Mouse (Mus musculus): Measurements from ENCODE around the gene Anapc5. TPM values are rescaled to one million over a fixed set of nuclear protein-coding genes. Genes with fewer than 3 reads are reported as not detected.

The Anapc5 gene
- polyA plus RNA-seq, 2 experiments: 156 to 219 TPM

DNA sequence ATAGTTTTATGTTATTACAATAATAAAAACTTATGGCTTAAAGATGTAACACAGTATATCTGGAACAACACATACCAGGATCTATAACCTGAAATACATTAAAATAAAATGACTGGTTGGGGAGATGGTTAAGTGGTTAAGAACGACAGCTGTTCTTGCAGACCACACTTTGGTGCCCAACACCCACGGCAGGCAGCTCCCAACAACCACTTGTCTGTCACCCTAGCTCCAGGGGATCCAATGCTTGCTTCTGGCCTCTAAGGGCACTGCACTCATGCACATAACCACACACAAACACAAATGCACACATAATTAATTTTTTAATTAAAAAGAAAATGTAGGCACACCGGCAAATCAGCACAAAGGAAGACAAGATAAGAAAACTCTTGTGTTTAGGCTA is 8.4 kb downstream of the Anapc5 start:
- DNase-seq (ENCODE audit: low read depth in 3 of 3, low spot score in 3 of 3): no peak
- H3K4me2 ChIP-seq (ENCODE audit: low read depth): no peak overlapping the region
- H3K9me3 ChIP-seq (ENCODE audit: control insufficient read depth, low read length): no peaks in the 10 kb centered on the region
- H3K36me3 ChIP-seq (replicated peaks; ENCODE audit: control insufficient read depth, insufficient read depth, low read depth): peaks cover 80% of the 10 kb centered on the region
- no peak overlapping the region for H3K27ac ChIP-seq
- no peaks in the 10 kb centered on the region for H3K4me1 ChIP-seq (replicated peaks; ENCODE audit: control insufficient read depth in 2 of 2, insufficient read depth in 2 of 2, low read length in 1 of 2)
- no peak overlapping the region for H3K9ac ChIP-seq (replicated peaks)
- 58% methylated on average over 3 of the region's 3 CpGs for WGBS (ENCODE audit: insufficient replicate concordance)
- no peaks in the 10 kb centered on the region for H3K27me3 ChIP-seq (ENCODE audit: control insufficient read depth, insufficient read depth, low read length)
- H3K4me3 ChIP-seq (ENCODE audit: insufficient read depth in 1 of 2, low read depth in 2 of 2, low read length in 2 of 2): no peak overlapping the region
- ATAC-seq (ENCODE audit: insufficient read depth): no peak
- TF ChIP-seq CTCF (IDR thresholded peaks at IDR 0.05; ENCODE audit: low read depth): no peak
- TF ChIP-seq EP300 (IDR thresholded peaks at IDR 0.05; ENCODE audit: low read depth): no peak

DNA sequence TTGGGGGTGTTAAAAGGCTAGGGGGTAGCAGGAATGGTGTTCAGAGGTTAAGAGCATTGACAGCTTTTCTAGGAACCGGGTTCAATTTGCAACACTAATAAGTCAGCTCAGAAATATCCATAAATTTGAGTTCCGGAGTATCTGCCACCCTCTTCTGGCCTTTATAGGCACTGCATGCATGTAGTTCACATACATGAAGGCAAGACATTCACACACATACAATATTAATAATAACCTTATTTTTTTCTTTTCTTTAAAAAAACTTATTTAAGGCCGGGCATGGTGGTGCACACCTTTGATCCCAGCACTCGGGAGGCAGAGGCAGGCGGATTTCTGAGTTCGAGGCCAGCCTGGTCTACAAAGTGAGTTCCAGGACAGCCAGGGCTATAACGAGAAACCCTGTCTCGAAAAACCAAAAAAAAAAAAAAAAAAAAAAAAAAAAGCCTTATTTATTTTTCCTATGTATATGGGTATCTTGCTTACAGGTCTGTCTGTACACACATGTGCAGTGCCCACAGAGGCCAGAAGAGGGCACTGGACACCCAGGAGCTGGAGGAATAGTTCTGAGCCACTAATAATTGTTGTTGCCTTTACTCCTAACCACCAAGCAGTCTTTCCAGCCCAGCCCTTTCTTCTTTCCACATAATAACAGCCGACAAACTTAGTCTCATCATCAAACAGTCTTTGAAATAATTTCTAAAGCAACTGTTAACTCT is 9.6 kb downstream of the Anapc5 start:
- Histone ChIP-seq H3K4me2 (ENCODE audit: low read depth) (no peak overlapping the region), H3K9me3 (ENCODE audit: control insufficient read depth, low read length) (no peaks in the 10 kb centered on the region), H3K9ac (replicated peaks) (no peak overlapping the region), H3K4me1 (replicated peaks; ENCODE audit: control insufficient read depth in 2 of 2, insufficient read depth in 2 of 2, low read length in 1 of 2) (no peaks in the 10 kb centered on the region), H3K27me3 (ENCODE audit: control insufficient read depth, insufficient read depth, low read length) (no peaks in the 10 kb centered on the region), H3K27ac (no peak overlapping the region), H3K36me3 (replicated peaks; ENCODE audit: control insufficient read depth, insufficient read depth, low read depth) (peaks cover 81% of the 10 kb centered on the region), H3K4me3 (ENCODE audit: insufficient read depth in 1 of 2, low read depth in 2 of 2, low read length in 2 of 2) (no peak overlapping the region)
- TF ChIP-seq EP300 (IDR thresholded peaks at IDR 0.05; ENCODE audit: low read depth) (no peak), CTCF (IDR thresholded peaks at IDR 0.05; ENCODE audit: low read depth) (peak; percentile 85)
- ATAC-seq (ENCODE audit: insufficient read depth): 0 out of 2 replicates have a peak, but pooled peaks have one; percentile 45
- 83% methylated on average over 9 of the region's 9 CpGs for WGBS (ENCODE audit: insufficient replicate concordance)
- DNase-seq (ENCODE audit: low read depth in 3 of 3, low spot score in 3 of 3): peak; percentile 58 to 60 (median 60)

DNA sequence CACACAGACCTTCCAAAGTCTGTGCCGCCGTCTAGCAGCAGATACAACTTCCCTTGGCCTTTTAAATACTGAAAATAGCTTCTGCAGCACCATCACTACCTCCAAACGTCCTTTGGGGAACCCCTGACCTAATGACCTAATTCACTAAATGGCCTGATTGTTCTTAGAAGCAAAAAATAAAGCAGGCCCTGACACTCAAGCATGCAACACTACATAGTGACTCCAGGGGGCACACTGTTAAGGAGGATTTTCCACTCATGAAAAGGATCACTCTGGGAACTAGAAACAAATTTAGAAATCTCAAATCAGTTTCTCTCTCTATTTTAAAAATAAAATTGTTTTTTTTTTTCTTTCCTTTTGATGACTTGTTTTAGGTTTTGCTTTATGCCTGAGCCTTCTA is 15.6 kb downstream of the Anapc5 start:
- Histone ChIP-seq H3K27ac (no peak overlapping the region), H3K4me2 (ENCODE audit: low read depth) (no peak overlapping the region), H3K9me3 (ENCODE audit: control insufficient read depth, low read length) (no peaks in the 10 kb centered on the region), H3K9ac (replicated peaks) (no peak overlapping the region), H3K36me3 (replicated peaks; ENCODE audit: control insufficient read depth, insufficient read depth, low read depth) (peaks cover 82% of the 10 kb centered on the region), H3K4me1 (replicated peaks; ENCODE audit: control insufficient read depth in 2 of 2, insufficient read depth in 2 of 2, low read length in 1 of 2) (peaks cover 0 to 9% of the 10 kb centered on the region in 2 experiments; a peak in 1 of 4 replicates), H3K4me3 (ENCODE audit: insufficient read depth in 1 of 2, low read depth in 2 of 2, low read length in 2 of 2) (no peak overlapping the region), H3K27me3 (ENCODE audit: control insufficient read depth, insufficient read depth, low read length) (no peaks in the 10 kb centered on the region)
- no peak for ATAC-seq (ENCODE audit: insufficient read depth)
- DNase-seq (ENCODE audit: low read depth in 3 of 3, low spot score in 3 of 3): no peak
- TF ChIP-seq EP300 (IDR thresholded peaks at IDR 0.05; ENCODE audit: low read depth) (no peak), CTCF (IDR thresholded peaks at IDR 0.05; ENCODE audit: low read depth) (peak; percentile 41; the same call in 1 of the 2 replicates)
- WGBS (ENCODE audit: insufficient replicate concordance): 68% methylated on average over 3 of the region's 3 CpGs

DNA sequence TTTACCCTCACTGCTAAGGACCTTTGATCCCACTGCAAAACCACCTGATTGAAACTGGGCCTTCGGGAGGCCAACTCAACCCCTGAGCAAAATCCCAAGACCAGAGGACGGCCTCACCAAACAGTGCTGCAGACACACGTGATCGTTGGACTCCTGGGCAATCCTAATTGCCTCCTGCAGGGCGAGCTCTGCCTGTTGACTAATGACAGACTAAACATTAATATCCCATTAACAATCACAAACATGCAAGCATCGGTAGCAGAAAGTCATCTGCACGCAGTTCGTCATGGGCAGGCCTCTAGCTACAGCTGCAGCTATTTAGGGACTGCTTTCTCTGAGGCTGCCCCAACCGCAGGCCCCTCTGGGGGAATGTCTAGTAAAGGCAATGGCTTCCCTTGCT is 18.4 kb downstream of the Anapc5 start:
- TF ChIP-seq EP300 (IDR thresholded peaks at IDR 0.05; ENCODE audit: low read depth) (no peak), CTCF (IDR thresholded peaks at IDR 0.05; ENCODE audit: low read depth) (no peak)
- Histone ChIP-seq H3K4me2 (ENCODE audit: low read depth) (no peak overlapping the region), H3K4me1 (replicated peaks; ENCODE audit: control insufficient read depth in 2 of 2, insufficient read depth in 2 of 2, low read length in 1 of 2) (peaks cover 0 to 20% of the 10 kb centered on the region in 2 experiments; a peak in 2 of 4 replicates), H3K9me3 (ENCODE audit: control insufficient read depth, low read length) (no peaks in the 10 kb centered on the region), H3K36me3 (replicated peaks; ENCODE audit: control insufficient read depth, insufficient read depth, low read depth) (peaks cover 91% of the 10 kb centered on the region), H3K9ac (replicated peaks) (no peak overlapping the region), H3K4me3 (ENCODE audit: insufficient read depth in 1 of 2, low read depth in 2 of 2, low read length in 2 of 2) (no peak overlapping the region), H3K27me3 (ENCODE audit: control insufficient read depth, insufficient read depth, low read length) (no peaks in the 10 kb centered on the region), H3K27ac (no peak overlapping the region)
- 83% methylated on average over 9 of the region's 9 CpGs for WGBS (ENCODE audit: insufficient replicate concordance)
- DNase-seq (ENCODE audit: low read depth in 3 of 3, low spot score in 3 of 3) (no peak), ATAC-seq (ENCODE audit: insufficient read depth) (no peak)

- no peak for TF ChIP-seq EP300 (IDR thresholded peaks at IDR 0.05; ENCODE audit: low read depth)
- no peak for TF ChIP-seq CTCF (IDR thresholded peaks at IDR 0.05; ENCODE audit: low read depth)
- peaks cover 85% of the 10 kb centered on the region for H3K36me3 ChIP-seq (replicated peaks; ENCODE audit: control insufficient read depth, insufficient read depth, low read depth)
- peaks cover 0 to 20% of the 10 kb centered on the region in 2 experiments; a peak in 2 of 4 replicates for H3K4me1 ChIP-seq (replicated peaks; ENCODE audit: control insufficient read depth in 2 of 2, insufficient read depth in 2 of 2, low read length in 1 of 2)
- H3K4me3 ChIP-seq (ENCODE audit: insufficient read depth in 1 of 2, low read depth in 2 of 2, low read length in 2 of 2): no peak overlapping the region
- no peak for DNase-seq (ENCODE audit: low read depth in 3 of 3, low spot score in 3 of 3)
- H3K27ac ChIP-seq: no peak overlapping the region
- H3K9me3 ChIP-seq (ENCODE audit: control insufficient read depth, low read length): no peaks in the 10 kb centered on the region
- no peaks in the 10 kb centered on the region for H3K27me3 ChIP-seq (ENCODE audit: control insufficient read depth, insufficient read depth, low read length)
- WGBS (ENCODE audit: insufficient replicate concordance): 91% methylated on average over 8 of the region's 8 CpGs
- H3K9ac ChIP-seq (replicated peaks): no peak overlapping the region
- no peak overlapping the region for H3K4me2 ChIP-seq (ENCODE audit: low read depth)
- no peak for ATAC-seq (ENCODE audit: insufficient read depth)
These were observed 19.5 kb downstream of the Anapc5 start for GRCm38 (mm10) chr5:122801684-122802083.
